Mouse (Mus musculus) activated CD4-positive, CD25-positive, alpha-beta regulatory T cell, adult 4 months (primary cell): ENCODE measurements around the gene Gng3. TPM values are rescaled to one million over a fixed set of nuclear protein-coding genes. Genes with fewer than 3 reads are reported as not detected.
"Not testable (repeated sequence)": the region's sequence is repeated elsewhere in the genome, so short reads cannot be mapped to it uniquely, and the experiment has no call there.

Experiments
- ATAC-seq: one replicate; pipeline ENCODE4 v1.8.0; 2017
- polyA plus RNA-seq, 2 experiments: library from polyadenylated mRNA; unstranded; fragments of 100-300 nt; shearing (Covaris generic); gene quantifications; one replicate each; pipeline ENCODE4 v1.2.1; 2017

The Gng3 gene
- polyA plus RNA-seq, 2 experiments from 2014 or later, result 0.42 to 1.2 TPM

GRCm38 (mm10) chr19:8844371-8845129 is 5.6 kb upstream of the Gng3 start:
- no peak for ATAC-seq

- no peak for ATAC-seq
These were observed 4.0 kb upstream of the Gng3 start for GRCm38 (mm10) chr19:8842961-8843360.

- no peak for ATAC-seq
These were observed 2.0 kb upstream of the Gng3 start for GRCm38 (mm10) chr19:8841012-8841411.

- ATAC-seq, result peak; percentile 17
These were observed 1.2 kb upstream of the Gng3 start for GRCm38 (mm10) chr19:8839908-8840791.

- ATAC-seq, result no peak
These were observed 808 bp downstream of the Gng3 start for GRCm38 (mm10) chr19:8838041-8838730.

- ATAC-seq, result peak; percentile 67
These were observed 1.7 kb downstream of the Gng3 start, which contains the start of gene Bscl2 for GRCm38 (mm10) chr19:8837251-8837791. Bscl2 (plus strand) TSS chr19:8837467.

- ATAC-seq, result not testable (repeated sequence)
These were observed 2.7 kb downstream of the Gng3 start for GRCm38 (mm10) chr19:8836327-8836726.

- no peak for ATAC-seq
These were observed 6.0 kb downstream of the Gng3 start for GRCm38 (mm10) chr19:8832971-8833370.

- ATAC-seq, result no peak
These were observed 7.7 kb downstream of the Gng3 start for GRCm38 (mm10) chr19:8831262-8831661.

- no peak for ATAC-seq
These were observed 8.3 kb downstream of the Gng3 start for GRCm38 (mm10) chr19:8830664-8831063.

- no peak for ATAC-seq
These were observed 9.3 kb downstream of the Gng3 start, which contains the start of gene AC129217.1 for GRCm38 (mm10) chr19:8829660-8830059. AC129217.1 (plus strand) TSS chr19:8829773.

GRCm38 (mm10) chr19:8822696-8823095 is 16.3 kb downstream of the Gng3 start:
- no peak for ATAC-seq

- no peak for ATAC-seq
These were observed 17.8 kb downstream of the Gng3 start for GRCm38 (mm10) chr19:8821146-8821545.

GRCm38 (mm10) chr19:8820424-8820956 is 18.5 kb downstream of the Gng3 start:
- ATAC-seq, result no peak

- ATAC-seq, result peak; percentile 81
These were observed 19.2 kb downstream of the Gng3 start, which contains the start of gene Hnrnpul2 for GRCm38 (mm10) chr19:8819596-8820423. Hnrnpul2 (plus strand) TSS chr19:8820010.

- peak; percentile 66 for ATAC-seq
These were observed 20.0 kb downstream of the Gng3 start, which contains the start of gene Ttc9c for GRCm38 (mm10) chr19:8818801-8819595. Ttc9c (minus strand) TSS chr19:8819333.

- no peak for ATAC-seq
These were observed 20.6 kb downstream of the Gng3 start for GRCm38 (mm10) chr19:8818301-8818798.

GRCm38 (mm10) chr19:8817001-8817400 is 22.0 kb downstream of the Gng3 start:
- no peak for ATAC-seq

GRCm38 (mm10) chr19:8815812-8816211 is 23.2 kb downstream of the Gng3 start:
- ATAC-seq, result no peak

GRCm38 (mm10) chr19:8806810-8807209 is 32.2 kb downstream of the Gng3 start:
- ATAC-seq, result no peak
